Mouse (Mus musculus) lung, adult 2 months (tissue): ENCODE results near the gene Ankrd50.

ENCODE experiments used
- CTCF ChIP-seq: fragments of 200-500 bp; IDR thresholded peaks from 2 replicates; pipeline ENCODE4 v1.5.1; 2011; ENCODE audit warnings: mild to moderate bottlenecking, low read length, control low read depth; ENCODE audit not compliant: insufficient read depth
- POLR2A ChIP-seq: fragments of 200-500 bp; IDR thresholded peaks from 2 replicates; pipeline ENCODE4 v1.6.1; 2011; ENCODE audit warnings: low read depth, mild to moderate bottlenecking, control low read depth, low read length, borderline replicate concordance; ENCODE audit errors: extremely low read depth

- TF ChIP-seq CTCF (no peak), POLR2A (no peak)
These were observed 21.5 kb downstream of the Ankrd50 start for GRCm38 (mm10) chr3:38463149-38463548.
